Mouse (Mus musculus) testis, adult 2 months (tissue): ENCODE data around the gene Ethe1.

Experiments
- CTCF ChIP-seq: fragments of 200-500 bp; IDR thresholded peaks from 2 replicates; pipeline ENCODE4 v1.5.1; 2012; ENCODE audit warnings: low read depth, mild to moderate bottlenecking, inconsistent platforms, low read length, moderate library complexity; ENCODE audit not compliant: control insufficient read depth, insufficient read depth, insufficient replicate concordance
- POLR2A ChIP-seq: fragments of 200-500 bp; IDR thresholded peaks from 2 replicates; pipeline ENCODE4 v1.6.1; 2012; ENCODE audit warnings: low read depth, mild to moderate bottlenecking, inconsistent platforms, low read length, moderate library complexity; ENCODE audit not compliant: control insufficient read depth

DNA sequence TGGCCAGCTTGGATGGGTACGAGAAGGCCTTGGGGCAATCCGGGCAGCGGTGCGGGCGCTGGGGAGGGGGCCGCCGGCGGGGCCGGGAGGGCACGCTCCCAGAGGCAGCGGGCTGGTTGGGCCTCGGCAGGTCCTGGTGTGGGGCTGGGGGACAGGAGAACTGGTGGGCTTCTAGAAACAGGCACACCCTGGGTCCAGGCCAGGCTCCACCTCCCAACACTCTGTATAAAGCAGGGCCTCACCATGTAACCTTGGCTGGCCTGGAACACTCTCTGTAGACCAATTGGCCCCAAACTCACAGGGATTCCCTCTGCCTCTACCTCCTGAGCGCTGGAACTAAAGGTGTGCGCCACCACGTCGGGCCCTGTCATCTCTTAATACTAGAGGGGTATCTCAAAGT lies 1.3 kb upstream of the Ethe1 start:
- TF ChIP-seq CTCF (no peak), POLR2A (no peak)
